Mouse (Mus musculus): ENCODE measurements around the gene Ssxa1.
A peak's percentile ranks its signal among the peaks of the same experiment; 100 is the strongest.
"Not testable (repeated sequence)": the region's sequence is repeated elsewhere in the genome, so short reads cannot be mapped to it uniquely, and the experiment has no call there.

The Ssxa1 gene

GRCm38 (mm10) chrX:21115520-21115919 lies at the start of gene Ssxa1:
Gene Ssxa1 (plus strand): TSS chrX:21115820.
- no peak for DNase-seq (ENCODE audit: low spot score in 2 of 2)

DNA sequence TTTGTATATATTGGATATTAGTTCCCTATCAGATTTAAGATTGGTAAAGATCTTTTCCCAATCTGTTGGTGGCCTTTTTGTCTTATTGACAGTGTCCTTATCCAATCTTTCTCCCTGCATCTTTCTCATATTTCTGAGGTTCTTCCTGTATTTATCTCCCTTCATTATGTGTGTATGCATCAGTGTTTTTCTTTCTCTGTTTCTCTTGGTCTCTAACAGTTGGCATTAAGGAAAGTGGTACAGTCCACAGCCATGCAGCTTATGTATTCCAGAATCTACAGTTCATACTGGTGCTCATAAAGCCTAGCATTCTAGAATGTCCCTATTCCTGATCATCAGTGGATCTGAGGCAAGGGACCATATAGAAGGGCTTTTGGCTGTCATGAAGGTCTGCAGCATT lies 47.5 kb upstream of the Ssxa1 start, which contains the start of gene Spaca5:
Gene Spaca5, plus strand, starts transcription at position 301 of the 400 bp plus-strand sequence.
- DNase-seq (ENCODE audit: low spot score in 2 of 2): no peak

DNA sequence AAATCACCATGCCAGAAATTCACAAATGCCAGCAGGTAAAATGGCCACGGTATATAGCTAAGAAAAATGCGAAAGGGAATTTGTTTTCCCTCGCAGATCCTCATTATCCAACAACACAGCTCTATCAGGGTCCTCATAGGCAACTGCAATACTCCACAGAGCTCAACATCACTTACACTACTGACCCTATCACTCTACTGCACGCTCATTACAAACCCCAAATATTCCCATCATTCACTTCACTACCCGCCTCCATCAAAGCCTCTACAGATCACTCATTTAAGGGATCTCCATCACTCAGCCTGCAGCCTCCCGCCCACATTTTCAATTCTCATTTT lies 27.0 kb upstream of the Ssxa1 start:
- no peak for DNase-seq (ENCODE audit: low spot score in 2 of 2)

- DNase-seq (ENCODE audit: low spot score in 2 of 2): peak; percentile 52
Observed at GRCm38 (mm10) chrX:21088983-21089866, 26.4 kb upstream of the Ssxa1 start, which contains the start of gene Zfp300. Gene Zfp300 (minus strand): TSS chrX:21089527.

GRCm38 (mm10) chrX:21089867-21090239 lies 25.8 kb upstream of the Ssxa1 start:
- no peak for DNase-seq (ENCODE audit: low spot score in 2 of 2)

DNA sequence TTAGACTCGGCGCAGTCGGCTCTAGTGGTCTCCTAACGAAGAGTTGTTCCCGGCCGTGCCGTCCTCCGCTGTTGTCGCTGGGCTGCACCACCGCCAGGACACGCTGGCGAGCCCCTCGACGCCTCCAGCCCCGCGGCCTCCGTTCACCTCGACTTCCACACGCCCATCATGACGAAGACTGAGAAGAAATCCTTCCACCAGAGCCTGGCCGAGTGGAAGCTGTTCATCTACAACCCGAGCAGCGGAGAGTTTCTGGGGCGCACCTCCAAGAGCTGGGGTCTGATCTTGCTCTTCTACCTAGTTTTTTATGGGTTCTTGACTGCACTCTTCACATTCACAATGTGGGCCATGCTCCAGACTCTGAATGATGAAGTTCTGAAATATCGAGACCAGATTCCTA lies 31.1 kb downstream of the Ssxa1 start:
- DNase-seq (ENCODE audit: low spot score in 2 of 2): not testable (repeated sequence)
